Mouse (Mus musculus): Measurements from ENCODE around the gene Col6a2.

Col6a2 gene

GRCm38 (mm10) chr10:76550458-76550857, 73.0 kb downstream of the Col6a2 start:
- no peak for DNase-seq (ENCODE audit: low read depth, low spot score)

GRCm38 (mm10) chr10:76548218-76548617, 75.2 kb downstream of the Col6a2 start:
- DNase-seq (ENCODE audit: low read depth, low spot score): no peak

GRCm38 (mm10) chr10:76546566-76546965, 76.9 kb downstream of the Col6a2 start:
- DNase-seq (ENCODE audit: low read depth, low spot score): no peak

All from retina, postnatal 7 days (tissue).